Mouse (Mus musculus): ENCODE measurements around the gene Pan3. TPM values are rescaled to one million over a fixed set of nuclear protein-coding genes. Genes with fewer than 3 reads are reported as not detected.
"Not testable (repeated sequence)": the region's sequence is repeated elsewhere in the genome, so short reads cannot be mapped to it uniquely, and the experiment has no call there.

The Pan3 gene
- total and polyA plus RNA-seq, 3 experiments: 60.6 to 61.5 TPM; not detected in 1

- no peak overlapping the region for H3K4me3 ChIP-seq (ENCODE audit: control insufficient read depth in 1 of 2, insufficient read depth in 1 of 2, low read depth in 2 of 2, low read length in 2 of 2)
- TF ChIP-seq MEF2A (IDR thresholded peaks at IDR 0.05; ENCODE audit: extremely low read depth, insufficient replicate concordance, low read depth, low read length, poor library complexity, severe bottlenecking) (no peak), MAFK (IDR thresholded peaks at IDR 0.05; ENCODE audit: borderline replicate concordance, low read depth, low read length) (no peak), POLR2AphosphoS2 (IDR thresholded peaks at IDR 0.05; ENCODE audit: low read length) (peak; percentile 55; the same call in 1 of the 2 replicates)
- H3K4me1 ChIP-seq (ENCODE audit: control insufficient read depth in 1 of 2, insufficient read depth in 2 of 2, low read length in 2 of 2): no peaks in the 10 kb centered on the region
- no peaks in the 10 kb centered on the region for H3K27me3 ChIP-seq (ENCODE audit: control insufficient read depth in 1 of 2, insufficient read depth in 2 of 2, low read length in 2 of 2)
- DNase-seq (ENCODE audit: low read depth, low spot score): no peak
- H3K27ac ChIP-seq (ENCODE audit: control insufficient read depth, low read depth, low read length): no peak overlapping the region
- no peak overlapping the region for H3K9ac ChIP-seq (ENCODE audit: control insufficient read depth, low read depth, low read length, poor library complexity, severe bottlenecking)
- H3K36me3 ChIP-seq (ENCODE audit: control insufficient read depth in 1 of 2, insufficient read depth in 2 of 2, low read length in 2 of 2): peaks cover 0 to 11% of the 10 kb centered on the region in 2 experiments; a peak in 2 of 4 replicates
- H3K79me2 ChIP-seq (ENCODE audit: control insufficient read depth, insufficient read depth, low read length, poor library complexity): no peaks in the 10 kb centered on the region
- H3K9me3 ChIP-seq (replicated peaks; ENCODE audit: insufficient read depth, low read length): no peaks in the 10 kb centered on the region
These were observed 122.1 kb downstream of the Pan3 start for GRCm38 (mm10) chr5:147551879-147552627.

- not testable (repeated sequence) for H3K36me3 ChIP-seq (ENCODE audit: control insufficient read depth in 1 of 2, insufficient read depth in 2 of 2, low read length in 2 of 2); H3K27ac ChIP-seq (ENCODE audit: control insufficient read depth, low read depth, low read length); H3K4me1 ChIP-seq (ENCODE audit: control insufficient read depth in 1 of 2, insufficient read depth in 2 of 2, low read length in 2 of 2); H3K4me3 ChIP-seq (ENCODE audit: control insufficient read depth in 1 of 2, insufficient read depth in 1 of 2, low read depth in 2 of 2, low read length in 2 of 2); H3K27me3 ChIP-seq (ENCODE audit: control insufficient read depth in 1 of 2, insufficient read depth in 2 of 2, low read length in 2 of 2); DNase-seq (ENCODE audit: low read depth, low spot score); H3K9ac ChIP-seq (ENCODE audit: control insufficient read depth, low read depth, low read length, poor library complexity, severe bottlenecking); H3K9me3 ChIP-seq (replicated peaks; ENCODE audit: insufficient read depth, low read length); H3K79me2 ChIP-seq (ENCODE audit: control insufficient read depth, insufficient read depth, low read length, poor library complexity)
These were observed 127.7 kb downstream of the Pan3 start for GRCm38 (mm10) chr5:147557641-147558040.

- H3K4me1 ChIP-seq (ENCODE audit: control insufficient read depth in 1 of 2, insufficient read depth in 2 of 2, low read length in 2 of 2): no peaks in the 10 kb centered on the region
- TF ChIP-seq UBTF (IDR thresholded peaks at IDR 0.05; ENCODE audit: borderline replicate concordance, insufficient read depth, low read depth, low read length) (no peak), GABPA (IDR thresholded peaks at IDR 0.05; ENCODE audit: low read depth, low read length) (no peak), E2F4 (IDR thresholded peaks at IDR 0.05; ENCODE audit: borderline replicate concordance, low read depth, low read length) (no peak), POLR2A (IDR thresholded peaks at IDR 0.05; ENCODE audit: control insufficient read depth in 1 of 2, insufficient read depth in 1 of 2, low read depth in 1 of 2, low read length in 2 of 2, poor library complexity in 1 of 2) (no peak), POLR2AphosphoS5 (IDR thresholded peaks at IDR 0.05; ENCODE audit: borderline replicate concordance, low read depth, low read length) (no peak)
- no peak overlapping the region for H3K4me3 ChIP-seq (ENCODE audit: control insufficient read depth in 1 of 2, insufficient read depth in 1 of 2, low read depth in 2 of 2, low read length in 2 of 2)
- H3K27me3 ChIP-seq (ENCODE audit: control insufficient read depth in 1 of 2, insufficient read depth in 2 of 2, low read length in 2 of 2): no peaks in the 10 kb centered on the region; a peak in 1 of 4 replicates
- H3K9me3 ChIP-seq (replicated peaks; ENCODE audit: insufficient read depth, low read length): no peaks in the 10 kb centered on the region
- no peaks in the 10 kb centered on the region for H3K36me3 ChIP-seq (ENCODE audit: control insufficient read depth in 1 of 2, insufficient read depth in 2 of 2, low read length in 2 of 2)
- no peak overlapping the region for H3K9ac ChIP-seq (ENCODE audit: control insufficient read depth, low read depth, low read length, poor library complexity, severe bottlenecking)
- no peaks in the 10 kb centered on the region for H3K79me2 ChIP-seq (ENCODE audit: control insufficient read depth, insufficient read depth, low read length, poor library complexity)
- no peak for DNase-seq (ENCODE audit: low read depth, low spot score)
- no peak overlapping the region for H3K27ac ChIP-seq (ENCODE audit: control insufficient read depth, low read depth, low read length)
These were observed 133.7 kb downstream of the Pan3 start for GRCm38 (mm10) chr5:147563511-147564139.
